Mouse (Mus musculus): ENCODE measurements around the gene Capn10. TPM values are rescaled to one million over a fixed set of nuclear protein-coding genes. Genes with fewer than 3 reads are reported as not detected.

Capn10 gene
- polyA plus RNA-seq, 1 experiment from 2014 or later, result 21.7 TPM

- H3K27ac ChIP-seq, result no peak overlapping the region
- H3K9me3 ChIP-seq (replicated peaks), result no peaks in the 10 kb centered on the region
- H3K4me3 ChIP-seq, result no peak overlapping the region
- H3K27me3 ChIP-seq, result peaks cover 9% of the 10 kb centered on the region; the same call in 1 of the 2 replicates
- no peaks in the 10 kb centered on the region for H3K36me3 ChIP-seq
- H3K4me1 ChIP-seq (replicated peaks), result peaks cover 35% of the 10 kb centered on the region
- peak overlapping the region; percentile 26; the same call in 1 of the 2 replicates for H3K4me2 ChIP-seq
- 23% methylated on average over 11 of the region's 11 CpGs for WGBS
- H3K9ac ChIP-seq, result no peak overlapping the region
- ATAC-seq (replicated peaks; ENCODE audit: insufficient number of reproducible peaks, insufficient read depth, low FRiP score, low read depth), result peak; percentile 36; the same call in 1 of the 2 replicates
Measured at GRCm38 (mm10) chr1:92979073-92979602, 45.0 kb downstream of the Capn10 start.

GRCm38 (mm10) chr1:92981056-92981845 is 47.1 kb downstream of the Capn10 start:
- Histone ChIP-seq H3K4me3 (no peak overlapping the region), H3K27me3 (peaks cover 9% of the 10 kb centered on the region; the same call in 1 of the 2 replicates), H3K4me2 (no peak overlapping the region), H3K9ac (no peak overlapping the region), H3K4me1 (replicated peaks) (peaks cover 24% of the 10 kb centered on the region), H3K36me3 (no peaks in the 10 kb centered on the region), H3K27ac (peak overlapping the region; percentile 47; the same call in 1 of the 2 replicates), H3K9me3 (replicated peaks) (no peaks in the 10 kb centered on the region)
- WGBS, result 74% methylated on average over 7 of the region's 7 CpGs
- no peak for ATAC-seq (replicated peaks; ENCODE audit: insufficient number of reproducible peaks, insufficient read depth, low FRiP score, low read depth)

GRCm38 (mm10) chr1:92982931-92983605 is 48.9 kb downstream of the Capn10 start:
- no peak for ATAC-seq (replicated peaks; ENCODE audit: insufficient number of reproducible peaks, insufficient read depth, low FRiP score, low read depth)
- Histone ChIP-seq H3K36me3 (no peaks in the 10 kb centered on the region), H3K27me3 (peaks cover 6% of the 10 kb centered on the region; the same call in 1 of the 2 replicates), H3K9me3 (replicated peaks) (no peaks in the 10 kb centered on the region), H3K4me2 (no peak overlapping the region), H3K27ac (no peak overlapping the region), H3K9ac (no peak overlapping the region), H3K4me1 (replicated peaks) (peaks cover 19% of the 10 kb centered on the region), H3K4me3 (no peak overlapping the region)
- WGBS, result 90% methylated on average over 17 of the region's 17 CpGs

GRCm38 (mm10) chr1:92984999-92985398 is 50.8 kb downstream of the Capn10 start:
- Histone ChIP-seq H3K4me2 (no peak overlapping the region), H3K36me3 (no peaks in the 10 kb centered on the region), H3K4me1 (replicated peaks) (peaks cover 2% of the 10 kb centered on the region; the same call in 1 of the 2 replicates), H3K9me3 (replicated peaks) (no peaks in the 10 kb centered on the region), H3K27me3 (peaks cover 5% of the 10 kb centered on the region; the same call in 1 of the 2 replicates), H3K4me3 (no peak overlapping the region), H3K27ac (no peak overlapping the region), H3K9ac (no peak overlapping the region)
- ATAC-seq (replicated peaks; ENCODE audit: insufficient number of reproducible peaks, insufficient read depth, low FRiP score, low read depth), result no peak
- WGBS, result 87% methylated on average over 5 of the region's 5 CpGs

- Histone ChIP-seq H3K27ac (no peak overlapping the region), H3K4me3 (no peak overlapping the region), H3K9ac (no peak overlapping the region), H3K4me2 (no peak overlapping the region), H3K36me3 (no peaks in the 10 kb centered on the region), H3K4me1 (replicated peaks) (no peaks in the 10 kb centered on the region), H3K27me3 (no peaks in the 10 kb centered on the region), H3K9me3 (replicated peaks) (no peaks in the 10 kb centered on the region)
- 62% methylated on average over 4 of the region's 4 CpGs for WGBS
- no peak for ATAC-seq (replicated peaks; ENCODE audit: insufficient number of reproducible peaks, insufficient read depth, low FRiP score, low read depth)
Measured at GRCm38 (mm10) chr1:92988894-92989293, 54.7 kb downstream of the Capn10 start.

GRCm38 (mm10) chr1:92989891-92990290 is 55.7 kb downstream of the Capn10 start:
- no peak for ATAC-seq (replicated peaks; ENCODE audit: insufficient number of reproducible peaks, insufficient read depth, low FRiP score, low read depth)
- H3K27ac ChIP-seq, result no peak overlapping the region
- H3K4me2 ChIP-seq, result no peak overlapping the region
- H3K4me3 ChIP-seq, result no peak overlapping the region
- WGBS, result 63% methylated on average over 4 of the region's 4 CpGs
- no peaks in the 10 kb centered on the region for H3K27me3 ChIP-seq
- H3K9ac ChIP-seq, result no peak overlapping the region
- no peaks in the 10 kb centered on the region for H3K4me1 ChIP-seq (replicated peaks)
- H3K9me3 ChIP-seq (replicated peaks), result no peaks in the 10 kb centered on the region
- no peaks in the 10 kb centered on the region for H3K36me3 ChIP-seq

GRCm38 (mm10) chr1:92992214-92992855 is 58.2 kb downstream of the Capn10 start:
- Histone ChIP-seq H3K4me1 (replicated peaks) (no peaks in the 10 kb centered on the region), H3K27me3 (no peaks in the 10 kb centered on the region), H3K27ac (no peak overlapping the region), H3K9ac (no peak overlapping the region), H3K4me2 (no peak overlapping the region), H3K9me3 (replicated peaks) (no peaks in the 10 kb centered on the region), H3K4me3 (no peak overlapping the region), H3K36me3 (no peaks in the 10 kb centered on the region)
- ATAC-seq (replicated peaks; ENCODE audit: insufficient number of reproducible peaks, insufficient read depth, low FRiP score, low read depth), result no peak
- WGBS, result 77% methylated on average over 6 of the region's 6 CpGs

GRCm38 (mm10) chr1:92992880-92993279 is 58.7 kb downstream of the Capn10 start:
- Histone ChIP-seq H3K4me3 (no peak overlapping the region), H3K27me3 (no peaks in the 10 kb centered on the region), H3K9ac (no peak overlapping the region), H3K4me2 (no peak overlapping the region), H3K4me1 (replicated peaks) (no peaks in the 10 kb centered on the region), H3K36me3 (no peaks in the 10 kb centered on the region), H3K9me3 (replicated peaks) (no peaks in the 10 kb centered on the region), H3K27ac (no peak overlapping the region)
- no peak for ATAC-seq (replicated peaks; ENCODE audit: insufficient number of reproducible peaks, insufficient read depth, low FRiP score, low read depth)
- WGBS, result 74% methylated on average over 2 of the region's 2 CpGs

Other genes starting within 250 kb of the Capn10 start
- 61.3 and 71.4 TPM in 2 replicates for gene Gpc1, start 102.7 kb upstream of the Capn10 start, polyA plus RNA-seq (2015; fragmentation: Nextera tagmentation; extraction: Ambion mirVana)
- gene Ankmy1, start 31.5 kb upstream of the Capn10 start, polyA plus RNA-seq (2015; fragmentation: Nextera tagmentation; extraction: Ambion mirVana), result 0.10 and 0.77 TPM in 2 replicates
- gene Dusp28, start 27.4 kb upstream of the Capn10 start, polyA plus RNA-seq (2015; fragmentation: Nextera tagmentation; extraction: Ambion mirVana), result 14.1 and 15.0 TPM in 2 replicates
- 33.5 and 49.5 TPM in 2 replicates for gene Rnpepl1, start 23.6 kb upstream of the Capn10 start, polyA plus RNA-seq (2015; fragmentation: Nextera tagmentation; extraction: Ambion mirVana)
- 0.43 and 0.94 TPM in 2 replicates for gene Gpr35, start 16.5 kb downstream of the Capn10 start, polyA plus RNA-seq (2015; fragmentation: Nextera tagmentation; extraction: Ambion mirVana)
- gene Aqp12, start 72.0 kb downstream of the Capn10 start, polyA plus RNA-seq (2015; fragmentation: Nextera tagmentation; extraction: Ambion mirVana), result not detected in 2 replicates
- gene Kif1a, start 167.6 kb downstream of the Capn10 start, polyA plus RNA-seq (2015; fragmentation: Nextera tagmentation; extraction: Ambion mirVana), result 10.2 and 13.8 TPM in 2 replicates
- gene Agxt, start 200.9 kb downstream of the Capn10 start, polyA plus RNA-seq (2015; fragmentation: Nextera tagmentation; extraction: Ambion mirVana), result 0.14 TPM in 1 of 2 replicates, not detected in the other
- gene 2310007B03Rik, start 226.6 kb downstream of the Capn10 start, polyA plus RNA-seq (2015; fragmentation: Nextera tagmentation; extraction: Ambion mirVana), result 0.38 and 1.2 TPM in 2 replicates
- 0.26 and 0.55 TPM in 2 replicates for gene Crocc2, start 234.3 kb downstream of the Capn10 start, polyA plus RNA-seq (2015; fragmentation: Nextera tagmentation; extraction: Ambion mirVana)

Data from heart, embryonic 15.5 days (tissue).